Mouse (Mus musculus) embryonic facial prominence, embryonic 10.5 days (tissue): ENCODE measurements around the gene Gm11042. TPM values are rescaled to one million over a fixed set of nuclear protein-coding genes. Genes with fewer than 3 reads are reported as not detected.
A peak's percentile ranks its signal among the peaks of the same experiment; 100 is the strongest.

Experiments
- DNase-seq: peaks from one replicate; pipeline ENCODE4 v3.0.0-alpha.2; 2017; ENCODE audit warnings: low spot score
- H3K27ac ChIP-seq: fragments of 300-500 bp; sonication (generic); replicated peaks from 2 replicates; pipeline ENCODE4 v1.5.1; 2016; ENCODE audit warnings: mild to moderate bottlenecking
- H3K27me3 ChIP-seq: fragments of 300-500 bp; sonication (generic); replicated peaks from 2 replicates; pipeline ENCODE4 v1.6.1; 2016; ENCODE audit warnings: low read depth, mild to moderate bottlenecking; ENCODE audit not compliant: poor library complexity, severe bottlenecking
- H3K36me3 ChIP-seq: fragments of 300-500 bp; sonication (generic); replicated peaks from 2 replicates; pipeline ENCODE4 v1.6.1; 2016; ENCODE audit warnings: mild to moderate bottlenecking, moderate library complexity
- H3K4me1 ChIP-seq: fragments of 300-500 bp; sonication (generic); 2 replicates; pipeline ENCODE4 v1.6.1; 2016
- H3K4me3 ChIP-seq: fragments of 300-500 bp; sonication (generic); 2 replicates; pipeline ENCODE4 v1.5.1; 2016; ENCODE audit warnings: mild to moderate bottlenecking, moderate library complexity
- H3K9me3 ChIP-seq: fragments of 300-500 bp; sonication (generic); 2 replicates; pipeline ENCODE4 v1.6.1; 2016; ENCODE audit warnings: mild to moderate bottlenecking
- WGBS: fragments of 180-500 bp; shearing (Covaris S2); methylation state at CpG from one replicate; pipeline ENCODE4 v1.1.7; 2016; 5-methylcytosine and 5-hydroxymethylcytosine counted together
- polyA plus RNA-seq: library from polyadenylated mRNA; unstranded; fragments of >200 nt; fragmentation: Nextera tagmentation; extraction: Ambion mirVana; gene quantifications from 2 replicates; pipeline ENCODE4 v1.2.1, GENCODE M21; 2016

Gm11042 gene
- polyA plus RNA-seq, 1 experiment from 2014 or later: not detected

GRCm38 (mm10) chr12:74320318-74320717 lies 4.1 kb upstream of the Gm11042 start:
- 23% methylated on average over 10 of the region's 10 CpGs for WGBS
- Histone ChIP-seq H3K9me3 (no peaks in the 10 kb centered on the region), H3K27ac (no peak overlapping the region), H3K4me1 (peaks cover 5% of the 10 kb centered on the region), H3K36me3 (no peaks in the 10 kb centered on the region), H3K4me3 (no peak overlapping the region), H3K27me3 (no peaks in the 10 kb centered on the region)
- peak; percentile 77 for DNase-seq

GRCm38 (mm10) chr12:74316989-74317759 lies 980 bp upstream of the Gm11042 start:
- Histone ChIP-seq H3K9me3 (no peaks in the 10 kb centered on the region), H3K4me3 (peak overlapping the region; percentile 59), H3K27me3 (no peaks in the 10 kb centered on the region), H3K36me3 (no peaks in the 10 kb centered on the region), H3K4me1 (peaks cover 9% of the 10 kb centered on the region), H3K27ac (peak overlapping the region; percentile 88)
- 19% methylated on average over 15 of the region's 15 CpGs for WGBS
- peak; percentile 86 for DNase-seq

- no peaks in the 10 kb centered on the region for H3K9me3 ChIP-seq
- 40% methylated on average over 2 of the region's 2 CpGs for WGBS
- peaks cover 9% of the 10 kb centered on the region for H3K4me1 ChIP-seq
Measured at GRCm38 (mm10) chr12:74315221-74315620, 973 bp downstream of the Gm11042 start.

GRCm38 (mm10) chr12:74312611-74313010 lies 3.6 kb downstream of the Gm11042 start:
- Histone ChIP-seq H3K4me1 (peaks cover 9% of the 10 kb centered on the region), H3K4me3 (no peak overlapping the region), H3K36me3 (no peaks in the 10 kb centered on the region), H3K27ac (no peak overlapping the region), H3K9me3 (no peaks in the 10 kb centered on the region), H3K27me3 (no peaks in the 10 kb centered on the region)
- WGBS: 68% methylated on average over 3 of the region's 3 CpGs
- DNase-seq: no peak

More at GRCm38 (mm10) chr12:74315221-74315620, 973 bp downstream of the Gm11042 start:
- Histone ChIP-seq H3K27me3 (no peaks in the 10 kb centered on the region), H3K27ac (no peak overlapping the region), H3K36me3 (no peaks in the 10 kb centered on the region), H3K4me3 (no peak overlapping the region)
- DNase-seq: no peak

GRCm38 (mm10) chr12:74303418-74304294 lies 12.5 kb downstream of the Gm11042 start:
- H3K36me3 ChIP-seq: no peaks in the 10 kb centered on the region
- no peaks in the 10 kb centered on the region for H3K27me3 ChIP-seq
- no peaks in the 10 kb centered on the region for H3K4me1 ChIP-seq
- 84% methylated on average over 9 of the region's 9 CpGs for WGBS
- no peaks in the 10 kb centered on the region for H3K9me3 ChIP-seq
- DNase-seq: no peak
- no peak overlapping the region for H3K27ac ChIP-seq
- H3K4me3 ChIP-seq: no peak overlapping the region

GRCm38 (mm10) chr12:74301559-74301958 lies 14.6 kb downstream of the Gm11042 start:
- 95% methylated on average over 6 of the region's 6 CpGs for WGBS
- no peak overlapping the region for H3K27ac ChIP-seq
- DNase-seq: no peak

GRCm38 (mm10) chr12:74296374-74296773 lies 19.8 kb downstream of the Gm11042 start:
- peak; percentile 15 for DNase-seq
- Histone ChIP-seq H3K4me1 (no peaks in the 10 kb centered on the region), H3K9me3 (no peaks in the 10 kb centered on the region), H3K36me3 (no peaks in the 10 kb centered on the region), H3K27ac (no peak overlapping the region), H3K27me3 (no peaks in the 10 kb centered on the region), H3K4me3 (no peak overlapping the region)
- WGBS: 42% methylated on average over 5 of the region's 5 CpGs

More at GRCm38 (mm10) chr12:74301559-74301958, 14.6 kb downstream of the Gm11042 start:
- H3K4me3 ChIP-seq: no peak overlapping the region
- no peaks in the 10 kb centered on the region for H3K27me3 ChIP-seq
- H3K4me1 ChIP-seq: no peaks in the 10 kb centered on the region
- no peaks in the 10 kb centered on the region for H3K36me3 ChIP-seq
- no peaks in the 10 kb centered on the region for H3K9me3 ChIP-seq

- peak; percentile 44 for DNase-seq
- H3K27me3 ChIP-seq: no peaks in the 10 kb centered on the region
- H3K27ac ChIP-seq: no peak overlapping the region
- H3K4me3 ChIP-seq: no peak overlapping the region
- H3K9me3 ChIP-seq: no peaks in the 10 kb centered on the region
- H3K4me1 ChIP-seq: no peaks in the 10 kb centered on the region
- H3K36me3 ChIP-seq: no peaks in the 10 kb centered on the region
- WGBS: 10% methylated on average over 4 of the region's 4 CpGs
Measured at GRCm38 (mm10) chr12:74293624-74294023, 22.6 kb downstream of the Gm11042 start.

- Histone ChIP-seq H3K27ac (no peak overlapping the region), H3K9me3 (no peaks in the 10 kb centered on the region), H3K36me3 (no peaks in the 10 kb centered on the region), H3K4me3 (no peak overlapping the region), H3K27me3 (peaks cover 10% of the 10 kb centered on the region), H3K4me1 (no peaks in the 10 kb centered on the region)
- no peak for DNase-seq
- WGBS: 89% methylated on average over 4 of the region's 4 CpGs
Measured at GRCm38 (mm10) chr12:74290983-74291382, 25.2 kb downstream of the Gm11042 start.

- Histone ChIP-seq H3K27me3 (peaks cover 48% of the 10 kb centered on the region), H3K36me3 (no peaks in the 10 kb centered on the region), H3K4me1 (peaks cover 14% of the 10 kb centered on the region), H3K9me3 (no peaks in the 10 kb centered on the region), H3K27ac (no peak overlapping the region), H3K4me3 (peak overlapping the region; percentile 61)
- DNase-seq: no peak
- WGBS: 6% methylated on average over 11 of the region's 11 CpGs
Measured at GRCm38 (mm10) chr12:74284685-74285054, 31.5 kb downstream of the Gm11042 start.

GRCm38 (mm10) chr12:74284020-74284684 lies 32.0 kb downstream of the Gm11042 start:
- peaks cover 14% of the 10 kb centered on the region for H3K4me1 ChIP-seq
- H3K36me3 ChIP-seq: no peaks in the 10 kb centered on the region
- WGBS: under 1% methylated on average over 49 of the region's 49 CpGs
- H3K4me3 ChIP-seq: peak overlapping the region; percentile 61
- peak; percentile 94 for DNase-seq
- H3K27ac ChIP-seq: no peak overlapping the region
- H3K27me3 ChIP-seq: peaks cover 48% of the 10 kb centered on the region
- H3K9me3 ChIP-seq: no peaks in the 10 kb centered on the region

GRCm38 (mm10) chr12:74282846-74283245 lies 33.3 kb downstream of the Gm11042 start:
- WGBS: 78% methylated on average over 1 of the region's 1 CpGs
- no peaks in the 10 kb centered on the region for H3K36me3 ChIP-seq

More at GRCm38 (mm10) chr12:74282846-74283245, 33.3 kb downstream of the Gm11042 start:
- Histone ChIP-seq H3K4me3 (no peak overlapping the region), H3K4me1 (peaks cover 14% of the 10 kb centered on the region), H3K27ac (no peak overlapping the region), H3K9me3 (no peaks in the 10 kb centered on the region), H3K27me3 (peaks cover 48% of the 10 kb centered on the region)
- no peak for DNase-seq
